Mouse (Mus musculus) liver, embryonic 14.5 days (tissue): ENCODE measurements around the gene Ahcyl2.

Source experiments
- CTCF ChIP-seq: IDR thresholded peaks from 2 replicates; pipeline ENCODE4 v1.5.1; 2016; ENCODE audit warnings: antibody characterized with exemption, low read depth, control low read depth
- EP300 ChIP-seq: IDR thresholded peaks from 2 replicates; pipeline ENCODE4 v1.6.1; 2016; ENCODE audit warnings: antibody characterized with exemption, low read depth

DNA sequence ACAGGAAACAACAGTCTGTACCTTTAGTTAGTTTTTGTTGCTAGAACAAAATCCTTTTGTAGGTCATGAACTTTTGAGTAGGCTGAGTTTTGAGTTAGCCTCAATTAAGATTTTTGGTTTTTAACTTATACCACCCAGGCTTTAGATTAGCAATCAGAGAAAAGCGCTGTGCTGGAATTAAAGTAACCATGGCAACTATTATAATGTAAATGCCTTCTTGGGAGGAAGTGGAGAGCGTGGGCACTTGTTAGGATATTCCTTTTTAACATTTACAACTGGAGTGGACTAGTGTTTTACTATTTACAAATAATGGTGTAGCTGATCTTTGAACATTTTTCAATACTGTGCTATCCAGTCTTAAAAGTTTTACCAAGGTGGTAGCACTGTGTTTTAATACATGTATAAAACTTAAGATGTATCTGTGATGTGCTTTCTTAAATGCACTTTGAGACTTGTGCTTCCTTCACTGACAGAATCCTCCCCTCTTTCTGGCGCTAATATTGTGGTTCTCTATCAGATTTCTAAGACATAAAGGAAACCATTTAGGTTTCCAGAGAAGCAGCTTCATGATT is 21.1 kb downstream of the Ahcyl2 start:
- no peak for TF ChIP-seq CTCF
- no peak for TF ChIP-seq EP300
